Mouse (Mus musculus) ES-E14 (cell line): Measurements from ENCODE around the gene Ndufb10.

Source experiments
- CHD2 ChIP-seq: IDR thresholded peaks from 2 replicates; pipeline ENCODE4 v1.6.1; 2014; ENCODE audit warnings: mild to moderate bottlenecking, low read depth, low read length, inconsistent platforms
- ZC3H11A ChIP-seq: IDR thresholded peaks from 2 replicates; pipeline ENCODE4 v1.6.1; 2012; ENCODE audit warnings: low read depth, mild to moderate bottlenecking, inconsistent platforms, low read length, borderline replicate concordance

- TF ChIP-seq CHD2: no peak
- no peak for TF ChIP-seq ZC3H11A
These were observed 36.8 kb upstream of the Ndufb10 start for GRCm38 (mm10) chr17:24761121-24761520.
